Mouse (Mus musculus): ENCODE results near the gene Vti1a. TPM values are rescaled to one million over a fixed set of nuclear protein-coding genes. Genes with fewer than 3 reads are reported as not detected.

Vti1a gene
- total RNA-seq, 2 experiments from 2014 or later = 60.2 to 60.5 TPM

DNA sequence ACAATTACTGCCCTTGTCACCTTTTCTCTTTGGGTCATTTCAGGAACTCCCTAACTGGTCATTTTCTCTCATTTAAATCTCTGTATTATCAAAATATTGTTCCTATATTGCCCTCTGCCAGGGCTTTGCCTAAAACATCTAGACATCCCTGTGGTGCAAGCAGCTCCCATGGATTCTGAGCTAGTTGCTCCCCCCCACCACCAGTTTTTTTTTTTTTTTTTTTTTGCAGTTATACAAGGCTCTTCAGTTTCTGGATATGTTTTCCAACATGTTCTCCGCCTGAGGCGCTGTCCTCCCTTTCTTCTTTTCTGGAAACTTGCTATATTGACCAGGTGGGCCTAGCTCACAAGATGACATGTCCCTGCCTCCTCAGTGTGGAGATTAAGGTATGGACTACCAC is 2.4 kb upstream of the Vti1a start:
- no peak for DNase-seq (ENCODE audit: low spot score in 2 of 2)

DNA sequence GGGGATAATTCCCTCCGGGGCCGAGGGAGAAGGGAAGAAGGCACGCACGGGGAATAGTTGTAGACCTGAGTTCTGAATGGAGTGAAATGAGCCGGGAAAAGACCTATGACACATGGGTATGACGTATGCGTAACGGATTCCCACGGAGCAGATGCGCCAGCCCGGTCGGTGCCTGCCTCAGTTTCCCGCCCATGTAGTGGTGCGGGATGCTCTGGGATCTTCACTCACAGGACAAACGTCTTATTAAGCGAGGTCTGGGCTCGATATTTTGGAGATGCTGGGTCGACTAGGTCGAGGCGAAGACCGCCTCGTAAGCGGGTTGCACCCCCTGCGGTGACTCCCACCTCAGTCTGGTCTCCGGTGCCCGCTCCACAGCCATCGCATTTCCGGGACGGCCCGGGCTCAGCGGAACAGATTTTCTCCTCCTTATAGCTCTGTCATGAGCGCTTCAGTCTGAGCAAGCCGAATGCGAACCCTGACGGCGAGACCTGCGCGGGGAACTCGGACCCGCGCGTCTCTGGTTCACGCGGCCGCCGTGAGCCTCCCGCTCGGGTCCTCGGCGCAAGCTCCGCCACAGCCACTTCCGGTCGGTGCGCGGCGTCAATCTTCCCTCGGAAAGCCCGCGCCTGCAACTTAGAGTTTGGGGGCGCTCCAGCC is 515 bp upstream of the Vti1a start, which contains the start of gene Zdhhc6:
TSS of gene Zdhhc6 (minus strand) at position 581 of the 657 bp plus-strand sequence.
- peak; percentile 70 to 82 for DNase-seq (ENCODE audit: low spot score in 2 of 2)

DNA sequence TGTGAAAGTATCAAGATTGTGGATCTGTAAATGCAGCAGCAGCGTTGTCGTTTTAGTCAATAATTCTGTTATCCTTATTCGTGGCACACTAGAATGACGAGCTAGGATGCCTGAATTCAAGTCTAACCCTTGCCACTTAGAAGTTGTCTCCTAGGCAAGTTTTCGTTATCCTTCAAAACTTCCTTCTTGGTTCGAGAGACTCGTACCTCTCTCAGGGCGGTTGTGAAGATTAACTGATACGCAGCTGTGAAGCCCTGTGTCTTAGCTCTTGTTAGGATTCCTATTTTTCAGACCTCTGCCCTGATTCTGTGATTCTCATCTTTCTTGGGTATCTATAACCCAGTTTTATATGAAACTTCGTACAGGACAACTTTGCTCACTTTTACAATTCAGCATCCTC is 806 bp downstream of the Vti1a start:
- no peak for DNase-seq (ENCODE audit: low spot score in 2 of 2)

DNA sequence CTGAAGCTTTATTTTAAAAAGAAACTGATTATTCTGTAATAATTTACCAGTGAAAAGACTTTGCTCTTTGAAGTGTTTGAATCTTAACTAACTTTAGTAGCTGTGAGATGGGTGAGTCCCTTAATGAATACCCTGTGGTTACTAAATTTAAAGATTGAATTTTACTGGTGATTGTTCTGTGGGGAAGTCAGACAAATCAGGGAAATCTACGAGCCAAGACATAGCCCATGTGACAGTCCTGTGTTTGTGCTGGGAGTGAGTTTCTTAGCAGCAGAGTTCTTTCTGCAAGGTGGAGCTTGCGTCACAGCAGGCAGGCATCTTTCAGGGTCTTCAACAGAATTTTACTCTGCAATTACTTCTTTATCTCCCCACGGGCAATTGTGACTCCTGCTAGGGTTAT is 2.9 kb downstream of the Vti1a start:
- no peak for DNase-seq (ENCODE audit: low spot score in 2 of 2)

DNA sequence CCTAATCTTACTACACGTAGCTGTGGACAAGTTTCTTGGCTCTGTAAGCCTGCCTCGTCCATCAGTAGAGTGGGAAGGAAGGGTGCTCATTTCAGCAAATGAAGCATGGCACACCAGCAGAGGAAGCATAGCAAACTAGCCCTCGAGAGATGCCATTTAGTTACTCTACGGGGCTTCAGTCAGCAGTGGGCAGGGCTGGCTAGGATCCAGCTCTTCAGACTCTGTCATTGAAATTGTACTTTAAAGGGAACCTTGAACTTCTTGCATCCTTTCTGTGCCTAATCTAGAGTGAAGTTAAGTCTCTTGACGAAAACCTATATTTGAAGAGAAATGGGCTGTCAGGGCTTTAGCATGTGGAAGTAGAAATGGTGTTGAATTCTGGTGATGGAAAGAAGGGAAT is 3.4 kb downstream of the Vti1a start:
- DNase-seq (ENCODE audit: low spot score in 2 of 2) = no peak

DNA sequence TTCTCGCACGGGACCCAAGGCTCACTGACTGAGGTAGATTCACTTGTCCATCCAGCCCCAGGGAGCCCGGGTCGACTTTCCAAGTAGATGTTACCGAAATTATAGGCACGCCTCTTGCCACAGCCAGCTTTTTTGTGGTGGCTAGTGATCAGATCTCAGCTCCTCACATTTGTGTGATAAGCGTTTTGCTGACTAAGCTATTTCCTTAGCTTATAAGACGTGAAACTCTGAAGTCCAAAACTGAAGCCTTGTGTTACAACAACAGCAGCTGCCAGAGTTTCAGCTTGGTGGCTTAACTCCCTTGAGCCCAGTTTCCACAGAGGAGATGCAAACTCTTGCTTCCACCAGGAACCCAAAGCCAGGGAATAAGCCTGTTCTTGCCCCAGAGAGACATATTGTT is 6.5 kb downstream of the Vti1a start:
- DNase-seq (ENCODE audit: low spot score in 2 of 2) = no peak

DNA sequence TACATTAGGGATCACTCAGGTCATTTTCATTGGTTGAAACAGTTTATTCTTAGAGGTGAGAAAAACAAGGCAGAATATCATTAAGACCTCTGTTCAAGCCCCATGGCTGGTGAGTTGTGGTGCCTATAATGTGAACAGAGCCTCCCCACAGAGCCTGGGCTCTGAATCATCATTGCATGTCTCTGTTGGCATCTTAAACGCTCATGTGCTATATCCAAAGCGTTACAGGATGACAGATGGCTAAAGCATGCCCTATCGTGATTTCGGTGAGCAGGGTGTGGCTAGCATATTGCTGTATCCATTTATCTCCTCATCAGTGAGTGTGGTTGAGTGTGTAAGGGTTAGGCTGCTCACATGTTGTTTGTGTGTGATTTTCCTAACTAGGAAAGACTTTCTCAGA is 11.4 kb downstream of the Vti1a start:
- no peak for DNase-seq (ENCODE audit: low spot score in 2 of 2)

DNA sequence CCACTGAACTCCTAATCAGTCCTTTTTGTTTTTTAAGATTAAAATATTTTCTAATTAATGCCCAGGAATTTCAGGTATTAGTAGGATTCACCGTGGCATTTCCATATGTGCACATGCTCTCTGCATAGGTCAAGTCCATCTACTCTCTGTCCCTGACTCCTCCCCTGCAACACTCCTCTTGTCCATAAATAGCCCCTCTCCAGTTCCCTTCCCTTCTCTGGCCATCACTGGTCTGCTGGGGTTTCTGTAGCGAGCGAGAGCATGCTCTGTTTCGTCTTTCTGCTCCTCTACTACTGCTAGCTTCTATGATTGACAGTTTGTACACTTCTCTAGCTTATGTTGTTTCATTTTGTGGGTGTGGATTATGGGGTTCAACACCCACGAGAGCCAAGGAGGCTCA is 15.7 kb downstream of the Vti1a start:
- DNase-seq (ENCODE audit: low spot score in 2 of 2) = no peak

DNA sequence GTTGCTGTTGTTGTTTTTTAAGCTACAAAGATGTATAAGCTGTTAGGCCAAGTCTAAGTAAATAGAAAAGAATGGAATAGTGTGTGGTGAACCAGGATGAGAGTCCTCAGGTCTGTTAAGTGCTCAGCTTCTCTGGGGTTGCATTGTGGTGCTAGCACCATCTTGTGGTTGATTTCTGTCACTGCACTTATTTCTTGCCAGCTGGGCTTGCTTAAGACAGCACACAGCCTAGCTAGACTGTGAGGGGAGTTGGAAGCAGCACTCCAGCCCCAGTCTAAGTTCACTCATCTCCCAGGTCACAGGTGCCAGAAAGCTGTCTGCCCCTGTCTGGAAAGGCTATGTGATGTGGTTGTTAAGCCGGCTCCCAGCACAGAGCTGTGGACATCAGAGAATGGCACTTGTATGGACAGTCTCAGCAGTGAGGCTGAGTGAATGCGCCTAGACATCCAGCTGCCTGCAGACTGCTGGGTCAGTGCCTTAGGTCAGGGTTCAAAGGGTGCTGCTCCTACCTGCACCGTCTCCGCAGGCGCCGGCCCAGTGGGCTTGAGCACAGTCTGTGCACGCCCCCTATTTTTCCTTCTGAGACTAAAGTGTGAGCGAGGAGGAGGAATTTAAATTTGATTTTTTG is 16.7 kb downstream of the Vti1a start:
- DNase-seq (ENCODE audit: low spot score in 2 of 2) = peak; percentile 67 to 91

DNA sequence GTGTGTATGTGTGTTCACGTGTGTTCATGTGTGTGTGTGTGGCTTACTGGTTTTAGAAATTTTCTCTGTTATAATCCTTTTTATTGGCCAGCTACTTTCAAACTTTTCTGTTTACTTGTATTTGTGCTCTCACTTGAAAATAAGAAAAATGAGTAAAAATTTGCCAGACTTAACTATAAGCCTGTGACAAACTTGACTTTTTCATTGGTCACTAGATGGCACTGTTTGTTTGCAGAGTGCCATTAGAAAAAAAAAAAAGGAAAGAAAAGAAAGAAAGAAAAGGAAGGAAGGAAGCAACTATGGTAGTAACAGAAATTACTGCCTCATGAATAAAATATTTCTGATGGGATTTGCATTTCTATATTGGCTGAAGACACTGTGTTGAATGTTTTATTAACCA is 19.8 kb downstream of the Vti1a start:
- no peak for DNase-seq (ENCODE audit: low spot score in 2 of 2)

DNA sequence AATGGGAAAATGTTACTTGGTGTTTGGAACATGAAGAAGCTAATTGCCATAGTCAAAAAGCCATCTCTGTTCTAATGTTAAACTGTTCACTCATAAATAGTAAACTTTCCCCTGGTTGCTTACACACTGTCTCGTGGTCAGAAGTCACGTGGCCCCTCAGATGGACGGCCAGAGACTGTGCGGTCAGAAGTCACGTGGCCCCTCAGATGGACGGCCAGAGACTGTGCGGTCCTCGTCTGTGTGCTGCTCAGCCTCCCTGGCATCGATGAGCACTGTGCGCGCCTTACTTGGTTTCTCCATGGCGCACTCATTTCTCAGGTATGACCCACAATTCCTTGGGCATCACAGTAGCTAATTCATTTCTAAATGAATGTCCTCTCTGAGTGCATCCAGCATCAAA is 20.3 kb downstream of the Vti1a start:
- no peak for DNase-seq (ENCODE audit: low spot score in 2 of 2)

DNA sequence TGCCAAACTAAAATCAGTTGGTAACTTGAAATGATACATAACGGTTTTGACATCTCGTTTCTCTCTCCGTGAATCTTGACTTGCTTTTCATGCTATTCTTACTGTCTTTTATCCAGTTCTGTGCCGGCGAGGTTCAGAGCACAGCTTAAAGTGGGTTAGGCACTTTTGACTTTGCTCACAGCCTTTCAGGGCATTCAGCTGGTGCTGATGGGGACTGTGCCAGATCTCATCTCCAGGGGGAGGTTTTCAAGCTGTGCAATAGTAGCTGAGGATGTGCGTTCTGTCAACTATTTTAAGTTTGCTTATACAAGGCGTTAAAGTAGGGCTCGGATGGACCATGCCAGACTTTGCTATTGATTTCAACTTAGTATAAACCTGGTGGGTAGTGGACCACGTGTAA is 21.0 kb downstream of the Vti1a start:
- DNase-seq (ENCODE audit: low spot score in 2 of 2) = no peak

DNA sequence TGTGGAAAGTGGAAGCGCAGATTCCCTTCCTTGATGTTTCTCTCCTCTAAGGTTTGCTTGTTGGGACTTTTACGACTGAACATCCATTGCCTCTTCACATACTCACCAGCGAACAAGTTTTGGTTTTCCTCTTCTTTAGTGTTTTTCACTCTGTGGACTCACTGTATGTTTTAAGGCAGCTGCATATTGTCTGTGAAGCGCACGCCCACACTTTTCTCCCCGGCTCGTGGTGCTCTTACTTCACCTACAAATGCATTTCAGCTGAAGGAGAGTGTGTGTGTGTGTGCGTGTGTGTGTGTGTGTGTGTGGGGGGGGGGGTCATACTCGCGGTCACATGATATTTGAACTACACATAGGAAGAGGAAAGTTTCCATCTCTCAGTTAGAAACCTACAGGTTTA is 21.6 kb downstream of the Vti1a start:
- DNase-seq (ENCODE audit: low spot score in 2 of 2) = no peak

DNA sequence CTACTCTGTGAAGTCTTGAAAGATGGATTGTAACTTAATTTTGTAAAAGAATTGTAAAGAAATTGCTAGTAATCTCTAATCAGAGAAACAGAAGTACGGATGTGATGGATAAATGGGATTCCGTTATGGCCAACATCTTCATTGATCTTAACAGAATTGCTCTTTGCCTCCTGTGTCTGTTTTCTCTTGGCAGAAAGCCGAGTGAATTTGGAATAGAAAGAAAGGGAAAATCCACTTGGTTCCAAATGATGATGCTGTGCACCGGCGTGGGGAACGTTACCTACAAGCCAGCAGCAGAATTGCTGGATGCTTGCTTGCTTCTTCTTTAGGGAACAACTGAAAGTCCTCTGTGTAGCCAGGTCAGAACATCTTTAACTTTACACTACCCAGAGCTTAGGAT is 24.4 kb downstream of the Vti1a start:
- DNase-seq (ENCODE audit: low spot score in 2 of 2) = no peak

DNA sequence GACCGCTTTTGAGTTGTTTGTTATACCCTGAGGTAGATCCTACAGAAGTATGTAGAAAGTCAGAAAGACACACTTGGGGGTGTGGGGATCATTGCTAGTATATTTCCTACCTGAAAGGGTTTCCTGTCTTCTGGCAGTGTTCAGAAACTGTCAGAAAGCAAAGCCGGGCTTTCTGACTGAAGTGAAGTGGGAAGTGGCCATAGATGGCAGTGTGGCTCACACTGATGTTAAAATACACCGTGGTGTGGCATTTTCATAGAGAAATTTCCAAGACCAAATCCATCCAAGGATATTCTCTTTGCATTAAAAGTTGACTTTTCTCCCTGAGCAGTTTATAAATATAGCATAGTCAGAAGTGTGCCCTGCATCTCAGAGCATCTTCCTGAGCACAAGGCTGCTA is 25.3 kb downstream of the Vti1a start:
- DNase-seq (ENCODE audit: low spot score in 2 of 2) = no peak

DNA sequence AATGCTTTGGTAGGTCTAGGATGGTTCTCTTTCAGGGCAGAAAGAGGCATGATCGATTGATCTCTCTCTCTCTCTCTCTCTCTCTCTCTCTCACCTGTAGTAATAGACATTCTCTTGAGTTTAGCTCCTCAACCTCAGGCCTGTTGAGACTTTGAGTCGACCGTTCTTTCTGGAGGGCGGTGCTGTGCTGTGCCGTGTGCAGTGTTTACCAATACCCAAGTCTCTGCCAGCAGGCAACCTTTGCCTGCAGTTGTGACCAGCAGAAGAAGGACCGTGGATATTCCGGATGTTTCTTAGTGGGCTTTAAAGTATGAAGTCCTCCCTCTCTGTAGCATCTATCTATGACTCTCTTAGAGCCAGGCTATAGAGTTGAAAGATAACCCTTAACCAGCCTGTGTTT is 26.3 kb downstream of the Vti1a start:
- DNase-seq (ENCODE audit: low spot score in 2 of 2) = no peak

DNA sequence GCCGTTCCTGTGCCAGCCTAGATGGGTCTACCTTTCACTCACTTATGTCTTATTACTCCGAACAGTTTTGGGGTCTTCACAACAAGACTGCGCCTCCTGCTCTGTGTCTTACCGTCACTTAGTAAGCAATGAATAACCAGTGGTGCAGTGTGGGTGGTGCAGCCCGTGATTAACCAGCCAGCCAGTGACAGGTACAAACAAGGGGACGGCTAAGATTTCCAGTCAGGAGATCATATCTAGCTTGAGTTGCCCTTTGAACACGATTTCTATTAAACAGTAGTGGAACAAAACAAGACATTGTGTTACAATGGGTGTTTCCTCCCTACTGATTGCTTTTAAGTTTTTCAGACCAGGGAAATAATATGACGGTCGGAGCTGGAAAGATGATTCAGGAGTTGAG is 27.2 kb downstream of the Vti1a start:
- DNase-seq (ENCODE audit: low spot score in 2 of 2) = no peak

DNA sequence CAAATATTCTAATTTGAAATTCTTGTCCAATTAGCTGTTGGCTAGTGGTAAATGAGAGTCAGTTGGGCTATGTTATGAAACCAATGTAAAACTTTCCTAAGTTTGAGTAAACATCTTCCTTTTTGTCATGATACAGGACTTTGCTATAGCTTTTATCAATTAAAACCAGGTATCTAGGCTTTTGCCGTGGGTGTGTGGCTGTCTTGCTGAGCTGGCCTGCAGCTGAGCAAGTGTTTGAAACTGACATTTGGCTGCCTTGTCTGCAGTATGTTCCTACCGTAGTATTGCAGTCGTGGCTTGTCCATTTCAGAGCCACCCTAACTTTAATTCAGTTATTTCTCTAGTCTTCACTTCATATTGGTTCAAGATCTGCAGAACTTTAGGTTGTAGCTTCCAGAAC is 32.1 kb downstream of the Vti1a start:
- no peak for DNase-seq (ENCODE audit: low spot score in 2 of 2)

DNA sequence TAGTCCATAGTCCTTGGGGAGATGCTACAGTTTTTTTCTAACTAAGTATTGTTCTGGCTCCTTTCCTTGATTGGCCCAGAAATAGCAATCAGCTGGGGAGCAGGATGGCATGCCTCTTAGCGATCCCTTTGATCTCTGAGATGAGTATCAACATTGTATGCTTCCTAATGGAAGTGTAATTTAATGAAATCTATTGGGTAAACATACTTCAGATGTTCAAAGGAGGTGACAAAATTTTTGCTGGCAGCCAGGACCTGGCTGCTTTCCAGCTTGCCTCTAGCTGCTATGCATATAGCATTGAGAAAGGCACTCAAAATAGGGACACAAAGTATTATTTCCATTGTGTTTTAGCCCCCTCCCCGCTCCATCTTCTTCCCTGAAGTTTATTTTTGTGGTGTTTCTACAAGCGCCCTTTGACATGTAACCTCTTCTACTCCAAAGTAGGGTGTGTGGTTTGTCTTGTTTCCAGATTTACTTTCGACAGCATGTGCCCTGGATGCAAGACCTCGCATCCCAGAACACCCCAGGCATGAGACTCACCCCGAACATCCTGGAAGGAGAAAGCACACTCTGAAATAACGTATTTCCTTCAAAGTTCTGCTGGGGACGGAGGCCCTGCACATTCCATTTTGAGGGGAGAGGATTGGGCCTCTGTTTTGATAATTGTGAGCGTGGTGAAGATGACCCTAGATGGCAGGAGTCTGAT is 34.7 kb downstream of the Vti1a start:
- no peak for DNase-seq (ENCODE audit: low spot score in 2 of 2)

DNA sequence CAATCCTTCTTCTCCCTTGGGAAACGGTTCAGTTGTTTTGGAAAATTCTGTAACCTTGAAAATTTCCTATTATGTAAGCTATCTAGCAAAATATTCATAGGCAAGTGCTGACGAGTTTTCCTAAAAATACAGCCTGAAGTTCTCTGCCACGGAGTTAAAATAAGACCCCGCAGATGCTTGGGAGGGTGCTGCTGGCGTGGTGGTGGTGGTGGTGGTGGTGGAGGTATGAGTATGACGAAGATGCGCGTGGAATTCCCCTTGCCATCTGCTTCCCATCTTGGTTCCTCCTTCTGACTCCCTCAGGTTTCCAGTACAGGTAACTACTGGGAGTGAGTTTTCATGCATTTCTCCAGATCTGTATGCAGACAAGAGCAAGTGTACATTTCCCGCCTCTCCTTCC is 46.5 kb downstream of the Vti1a start:
- DNase-seq (ENCODE audit: low spot score in 2 of 2) = peak in 1 of 2 experiments; percentile 15

DNA sequence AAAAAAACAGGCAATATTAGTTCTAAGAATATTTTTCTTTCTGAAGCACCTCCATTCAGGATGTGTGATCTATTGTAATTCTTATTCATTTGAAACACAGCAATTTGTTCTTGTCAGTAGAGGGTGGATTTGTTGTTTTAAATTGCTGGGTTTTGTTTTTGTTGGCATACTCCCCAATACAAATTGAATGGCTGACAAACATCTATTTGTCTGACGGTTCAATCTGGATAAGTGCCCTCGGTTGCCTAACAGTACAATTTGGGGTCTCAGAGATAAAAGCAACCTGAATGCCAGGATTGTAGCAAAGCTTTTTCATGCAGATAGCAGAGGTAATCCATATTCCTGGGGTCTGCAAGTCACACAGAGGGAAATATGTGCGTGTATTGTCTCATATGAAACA is 53.6 kb downstream of the Vti1a start:
- peak in 1 of 2 experiments; percentile 8 for DNase-seq (ENCODE audit: low spot score in 2 of 2)

DNA sequence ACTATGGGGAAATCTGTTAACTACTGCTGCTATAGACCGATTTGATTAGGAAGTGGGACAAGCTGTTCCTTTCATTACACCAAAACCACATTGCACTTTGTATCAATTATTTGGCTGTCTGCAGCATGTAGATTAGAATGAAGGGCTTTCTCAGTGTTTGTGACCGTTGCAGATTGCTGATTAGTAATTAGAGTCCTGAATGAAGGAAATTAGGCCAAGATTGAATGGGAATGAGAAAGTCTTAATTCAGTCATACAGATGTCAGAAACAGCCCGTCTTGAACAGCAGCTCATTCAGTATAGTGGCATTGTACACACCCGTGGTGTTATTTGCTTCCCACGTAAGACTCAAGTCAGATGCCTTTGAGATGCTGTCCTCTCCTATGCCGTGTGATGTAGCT is 60.2 kb downstream of the Vti1a start:
- peak in 1 of 2 experiments; percentile 9 for DNase-seq (ENCODE audit: low spot score in 2 of 2)

DNA sequence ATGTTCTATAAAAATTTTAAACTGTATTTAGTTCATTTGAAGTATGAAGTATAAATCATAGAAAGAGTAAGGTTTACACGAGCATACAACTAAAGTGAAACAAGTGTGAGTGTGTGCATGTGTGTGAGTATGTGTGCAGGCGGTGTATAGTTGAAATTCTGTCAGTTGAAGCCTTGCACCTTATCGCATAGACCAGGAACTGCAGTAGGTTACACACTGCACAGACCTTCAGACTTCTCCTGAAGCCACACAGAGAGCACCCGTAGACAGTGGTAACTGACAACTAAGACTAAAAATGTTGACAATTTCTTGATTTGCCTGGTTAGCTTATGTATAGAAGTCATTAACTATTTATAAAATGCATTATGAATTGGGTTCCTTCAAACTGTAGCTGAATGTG is 61.4 kb downstream of the Vti1a start:
- DNase-seq (ENCODE audit: low spot score in 2 of 2) = no peak
